Mouse (Mus musculus): ENCODE measurements at regions not wholly inside any gene's neighbourhood (a gene's known extent, or its start where the extent isn't known, plus 50 kb on each side); places are given as distances from the start of the nearest gene placed in this dataset.

- H3K4me2 ChIP-seq (replicated peaks; ENCODE audit: low read depth, low read length) = no peak overlapping the region
- no peaks in the 10 kb centered on the region for H3K4me1 ChIP-seq (replicated peaks; ENCODE audit: control insufficient read depth, insufficient read depth, low read length)
- H3K27ac ChIP-seq (ENCODE audit: low read depth, low read length) = no peak overlapping the region
- H3K27me3 ChIP-seq (ENCODE audit: control insufficient read depth, insufficient read depth, low read length) = no peaks in the 10 kb centered on the region
- no peaks in the 10 kb centered on the region for H3K9me3 ChIP-seq (ENCODE audit: control insufficient read depth, low read length)
- 95% methylated on average over 5 of the region's 5 CpGs for WGBS
- no peak for DNase-seq (ENCODE audit: low spot score)
- H3K36me3 ChIP-seq (ENCODE audit: control insufficient read depth, insufficient read depth, low read length) = no peaks in the 10 kb centered on the region
- no peak overlapping the region for H3K9ac ChIP-seq (ENCODE audit: low read depth, low read length)
- ATAC-seq (ENCODE audit: low FRiP score) = no peak
- no peak overlapping the region for H3K4me3 ChIP-seq (ENCODE audit: low read depth, low read length)
Measured at GRCm38 (mm10) chr9:90851044-90851443, 511.2 kb upstream of the Zic4 start.

GRCm38 (mm10) chr9:90871636-90872035, 490.6 kb upstream of the Zic4 start:
- DNase-seq (ENCODE audit: low spot score) = no peak
- no peak overlapping the region for H3K4me3 ChIP-seq (ENCODE audit: low read depth, low read length)
- no peak overlapping the region for H3K9ac ChIP-seq (ENCODE audit: low read depth, low read length)
- ATAC-seq (ENCODE audit: low FRiP score) = no peak
- no peaks in the 10 kb centered on the region for H3K36me3 ChIP-seq (ENCODE audit: control insufficient read depth, insufficient read depth, low read length)
- H3K4me1 ChIP-seq (replicated peaks; ENCODE audit: control insufficient read depth, insufficient read depth, low read length) = no peaks in the 10 kb centered on the region
- no peaks in the 10 kb centered on the region for H3K9me3 ChIP-seq (ENCODE audit: control insufficient read depth, low read length)
- no peak overlapping the region for H3K4me2 ChIP-seq (replicated peaks; ENCODE audit: low read depth, low read length)
- 68% methylated on average over 5 of the region's 5 CpGs for WGBS
- no peaks in the 10 kb centered on the region for H3K27me3 ChIP-seq (ENCODE audit: control insufficient read depth, insufficient read depth, low read length)
- no peak overlapping the region for H3K27ac ChIP-seq (ENCODE audit: low read depth, low read length)

- no peaks in the 10 kb centered on the region for H3K4me1 ChIP-seq (replicated peaks; ENCODE audit: control insufficient read depth, insufficient read depth, low read length)
- DNase-seq (ENCODE audit: low spot score) (no peak), ATAC-seq (ENCODE audit: low FRiP score) (no peak)
- WGBS = 84% methylated on average over 1 of the region's 1 CpGs
- H3K27ac ChIP-seq (ENCODE audit: low read depth, low read length) = no peak overlapping the region
- H3K27me3 ChIP-seq (ENCODE audit: control insufficient read depth, insufficient read depth, low read length) = no peaks in the 10 kb centered on the region
- no peaks in the 10 kb centered on the region for H3K36me3 ChIP-seq (ENCODE audit: control insufficient read depth, insufficient read depth, low read length)
- no peak overlapping the region for H3K4me3 ChIP-seq (ENCODE audit: low read depth, low read length)
- H3K4me2 ChIP-seq (replicated peaks; ENCODE audit: low read depth, low read length) = no peak overlapping the region
- no peaks in the 10 kb centered on the region for H3K9me3 ChIP-seq (ENCODE audit: control insufficient read depth, low read length)
- no peak overlapping the region for H3K9ac ChIP-seq (ENCODE audit: low read depth, low read length)
Measured at GRCm38 (mm10) chr9:90884467-90884866, 477.7 kb upstream of the Zic4 start.

- no peak overlapping the region for H3K4me3 ChIP-seq (ENCODE audit: low read depth, low read length)
- no peak for ATAC-seq (ENCODE audit: low FRiP score)
- 100% methylated on average over 3 of the region's 3 CpGs for WGBS
Measured at GRCm38 (mm10) chr9:90887405-90887804, 474.8 kb upstream of the Zic4 start.

GRCm38 (mm10) chr9:90890801-90891200, 471.4 kb upstream of the Zic4 start:
- no peaks in the 10 kb centered on the region for H3K9me3 ChIP-seq (ENCODE audit: control insufficient read depth, low read length)
- no peaks in the 10 kb centered on the region for H3K27me3 ChIP-seq (ENCODE audit: control insufficient read depth, insufficient read depth, low read length)
- H3K9ac ChIP-seq (ENCODE audit: low read depth, low read length) = no peak overlapping the region
- no peak overlapping the region for H3K4me2 ChIP-seq (replicated peaks; ENCODE audit: low read depth, low read length)
- H3K27ac ChIP-seq (ENCODE audit: low read depth, low read length) = no peak overlapping the region
- ATAC-seq (ENCODE audit: low FRiP score) (no peak), DNase-seq (ENCODE audit: low spot score) (no peak)
- H3K4me3 ChIP-seq (ENCODE audit: low read depth, low read length) = no peak overlapping the region
- H3K36me3 ChIP-seq (ENCODE audit: control insufficient read depth, insufficient read depth, low read length) = no peaks in the 10 kb centered on the region
- H3K4me1 ChIP-seq (replicated peaks; ENCODE audit: control insufficient read depth, insufficient read depth, low read length) = no peaks in the 10 kb centered on the region
- WGBS = 94% methylated on average over 4 of the region's 4 CpGs

More at GRCm38 (mm10) chr9:90887405-90887804, 474.8 kb upstream of the Zic4 start:
- Histone ChIP-seq H3K4me1 (replicated peaks; ENCODE audit: control insufficient read depth, insufficient read depth, low read length) (no peaks in the 10 kb centered on the region), H3K4me2 (replicated peaks; ENCODE audit: low read depth, low read length) (no peak overlapping the region), H3K27me3 (ENCODE audit: control insufficient read depth, insufficient read depth, low read length) (no peaks in the 10 kb centered on the region), H3K9ac (ENCODE audit: low read depth, low read length) (no peak overlapping the region), H3K36me3 (ENCODE audit: control insufficient read depth, insufficient read depth, low read length) (no peaks in the 10 kb centered on the region), H3K27ac (ENCODE audit: low read depth, low read length) (no peak overlapping the region), H3K9me3 (ENCODE audit: control insufficient read depth, low read length) (no peaks in the 10 kb centered on the region)
- DNase-seq (ENCODE audit: low spot score) = no peak

- Histone ChIP-seq H3K27me3 (ENCODE audit: control insufficient read depth, insufficient read depth, low read length) (no peaks in the 10 kb centered on the region), H3K4me1 (replicated peaks; ENCODE audit: control insufficient read depth, insufficient read depth, low read length) (no peaks in the 10 kb centered on the region), H3K9ac (ENCODE audit: low read depth, low read length) (no peak overlapping the region), H3K36me3 (ENCODE audit: control insufficient read depth, insufficient read depth, low read length) (no peaks in the 10 kb centered on the region), H3K4me2 (replicated peaks; ENCODE audit: low read depth, low read length) (no peak overlapping the region), H3K9me3 (ENCODE audit: control insufficient read depth, low read length) (no peaks in the 10 kb centered on the region), H3K27ac (ENCODE audit: low read depth, low read length) (no peak overlapping the region), H3K4me3 (ENCODE audit: low read depth, low read length) (no peak overlapping the region)
- 87% methylated on average over 1 of the region's 1 CpGs for WGBS
- DNase-seq (ENCODE audit: low spot score) (no peak), ATAC-seq (ENCODE audit: low FRiP score) (no peak)
Measured at GRCm38 (mm10) chr9:90892816-90893215, 469.4 kb upstream of the Zic4 start.

GRCm38 (mm10) chr9:90903557-90903956, 458.7 kb upstream of the Zic4 start:
- H3K27me3 ChIP-seq (ENCODE audit: control insufficient read depth, insufficient read depth, low read length) = no peaks in the 10 kb centered on the region
- 9% methylated on average over 5 of the region's 5 CpGs for WGBS
- DNase-seq (ENCODE audit: low spot score) = no peak

GRCm38 (mm10) chr9:90906106-90906505, 456.1 kb upstream of the Zic4 start:
- Histone ChIP-seq H3K9me3 (ENCODE audit: control insufficient read depth, low read length) (no peaks in the 10 kb centered on the region), H3K27me3 (ENCODE audit: control insufficient read depth, insufficient read depth, low read length) (no peaks in the 10 kb centered on the region), H3K36me3 (ENCODE audit: control insufficient read depth, insufficient read depth, low read length) (no peaks in the 10 kb centered on the region), H3K27ac (ENCODE audit: low read depth, low read length) (no peak overlapping the region), H3K4me1 (replicated peaks; ENCODE audit: control insufficient read depth, insufficient read depth, low read length) (no peaks in the 10 kb centered on the region), H3K4me2 (replicated peaks; ENCODE audit: low read depth, low read length) (no peak overlapping the region), H3K4me3 (ENCODE audit: low read depth, low read length) (no peak overlapping the region), H3K9ac (ENCODE audit: low read depth, low read length) (no peak overlapping the region)
- DNase-seq (ENCODE audit: low spot score) = no peak
- 92% methylated on average over 5 of the region's 5 CpGs for WGBS
- ATAC-seq (ENCODE audit: low FRiP score) = no peak

More at GRCm38 (mm10) chr9:90903557-90903956, 458.7 kb upstream of the Zic4 start:
- H3K4me2 ChIP-seq (replicated peaks; ENCODE audit: low read depth, low read length) = no peak overlapping the region
- no peak overlapping the region for H3K9ac ChIP-seq (ENCODE audit: low read depth, low read length)
- H3K4me1 ChIP-seq (replicated peaks; ENCODE audit: control insufficient read depth, insufficient read depth, low read length) = no peaks in the 10 kb centered on the region
- H3K4me3 ChIP-seq (ENCODE audit: low read depth, low read length) = no peak overlapping the region
- no peaks in the 10 kb centered on the region for H3K9me3 ChIP-seq (ENCODE audit: control insufficient read depth, low read length)
- no peak for ATAC-seq (ENCODE audit: low FRiP score)
- H3K36me3 ChIP-seq (ENCODE audit: control insufficient read depth, insufficient read depth, low read length) = no peaks in the 10 kb centered on the region
- H3K27ac ChIP-seq (ENCODE audit: low read depth, low read length) = no peak overlapping the region

GRCm38 (mm10) chr9:90906684-90907083, 455.5 kb upstream of the Zic4 start:
- WGBS = 99% methylated on average over 7 of the region's 7 CpGs
- no peaks in the 10 kb centered on the region for H3K9me3 ChIP-seq (ENCODE audit: control insufficient read depth, low read length)
- H3K36me3 ChIP-seq (ENCODE audit: control insufficient read depth, insufficient read depth, low read length) = no peaks in the 10 kb centered on the region
- no peak overlapping the region for H3K4me2 ChIP-seq (replicated peaks; ENCODE audit: low read depth, low read length)
- no peak overlapping the region for H3K27ac ChIP-seq (ENCODE audit: low read depth, low read length)
- no peaks in the 10 kb centered on the region for H3K4me1 ChIP-seq (replicated peaks; ENCODE audit: control insufficient read depth, insufficient read depth, low read length)
- no peak for ATAC-seq (ENCODE audit: low FRiP score)
- no peaks in the 10 kb centered on the region for H3K27me3 ChIP-seq (ENCODE audit: control insufficient read depth, insufficient read depth, low read length)
- no peak overlapping the region for H3K4me3 ChIP-seq (ENCODE audit: low read depth, low read length)
- no peak for DNase-seq (ENCODE audit: low spot score)
- no peak overlapping the region for H3K9ac ChIP-seq (ENCODE audit: low read depth, low read length)
